Mouse (Mus musculus) gastrocnemius, adult 18-20 months (tissue): ENCODE data around the gene Atp9a. TPM values are rescaled to one million over a fixed set of nuclear protein-coding genes. Genes with fewer than 3 reads are reported as not detected.

Experiments used
- DNase-seq: peaks from one replicate; pipeline ENCODE4 v3.0.0; 2021; ENCODE audit warnings: low spot score
- total RNA-seq, 2 experiments: library from RNA; stranded (reverse); gene quantifications; 2 replicates each; pipeline ENCODE4 v1.2.3; 2021

Gene Atp9a
- total RNA-seq, 2 experiments from 2014 or later, result 30.4 to 32.3 TPM

DNA sequence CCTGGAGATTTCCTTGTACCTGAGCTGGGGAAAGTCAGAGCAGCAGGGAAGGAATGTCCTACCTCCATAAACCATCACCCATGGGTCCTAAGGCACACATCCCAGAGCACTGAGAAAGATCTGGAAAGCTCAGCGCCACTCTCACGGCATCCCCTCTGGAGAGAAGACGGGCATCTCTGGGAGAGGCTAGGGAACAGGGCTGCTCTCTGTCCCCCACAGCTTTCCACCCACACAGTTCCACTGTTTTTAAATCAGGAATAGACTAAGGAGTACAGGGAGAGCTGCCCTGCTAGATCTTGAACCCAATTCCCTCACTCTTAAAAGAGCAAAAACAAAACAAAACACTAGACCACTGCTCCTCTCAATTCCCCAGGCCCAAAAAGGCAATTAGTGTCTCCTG lies 57.5 kb downstream of the Atp9a start:
- no peak for DNase-seq

DNA sequence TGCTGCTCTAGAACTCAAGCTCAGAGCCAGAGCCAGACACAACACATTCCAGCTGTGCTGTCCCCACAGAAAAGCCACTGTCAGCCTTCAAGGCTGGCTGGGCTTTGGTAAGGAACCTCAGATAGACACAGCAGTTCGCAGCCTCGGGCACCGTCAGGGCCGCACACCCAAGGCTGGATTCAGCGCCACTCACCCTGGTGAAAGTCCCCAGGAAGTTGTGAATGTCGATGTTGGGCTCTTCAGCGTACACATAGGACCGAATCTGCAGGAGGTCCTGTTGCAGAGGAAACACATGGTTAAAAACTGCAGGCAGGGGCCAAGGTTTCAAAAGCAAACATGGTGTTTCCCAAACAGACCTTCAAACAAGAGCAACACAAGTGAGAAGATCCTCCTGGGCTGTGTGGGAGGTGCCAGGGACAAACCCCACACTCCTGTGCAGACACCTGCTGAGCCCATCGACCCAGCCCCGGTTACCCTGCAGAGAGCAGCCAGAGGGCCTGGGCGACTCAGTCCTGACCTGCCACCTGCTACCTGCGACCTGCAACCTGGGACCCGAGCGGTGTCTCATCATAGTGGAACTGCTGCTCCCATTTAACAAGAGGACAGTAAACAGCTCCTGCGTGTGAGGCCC lies 58.6 kb downstream of the Atp9a start:
- DNase-seq, result no peak

GRCm38 (mm10) chr2:168682721-168683120 lies 59.5 kb downstream of the Atp9a start:
- DNase-seq, result no peak

- no peak for DNase-seq
These were observed 60.7 kb downstream of the Atp9a start for GRCm38 (mm10) chr2:168681531-168681930.

DNA sequence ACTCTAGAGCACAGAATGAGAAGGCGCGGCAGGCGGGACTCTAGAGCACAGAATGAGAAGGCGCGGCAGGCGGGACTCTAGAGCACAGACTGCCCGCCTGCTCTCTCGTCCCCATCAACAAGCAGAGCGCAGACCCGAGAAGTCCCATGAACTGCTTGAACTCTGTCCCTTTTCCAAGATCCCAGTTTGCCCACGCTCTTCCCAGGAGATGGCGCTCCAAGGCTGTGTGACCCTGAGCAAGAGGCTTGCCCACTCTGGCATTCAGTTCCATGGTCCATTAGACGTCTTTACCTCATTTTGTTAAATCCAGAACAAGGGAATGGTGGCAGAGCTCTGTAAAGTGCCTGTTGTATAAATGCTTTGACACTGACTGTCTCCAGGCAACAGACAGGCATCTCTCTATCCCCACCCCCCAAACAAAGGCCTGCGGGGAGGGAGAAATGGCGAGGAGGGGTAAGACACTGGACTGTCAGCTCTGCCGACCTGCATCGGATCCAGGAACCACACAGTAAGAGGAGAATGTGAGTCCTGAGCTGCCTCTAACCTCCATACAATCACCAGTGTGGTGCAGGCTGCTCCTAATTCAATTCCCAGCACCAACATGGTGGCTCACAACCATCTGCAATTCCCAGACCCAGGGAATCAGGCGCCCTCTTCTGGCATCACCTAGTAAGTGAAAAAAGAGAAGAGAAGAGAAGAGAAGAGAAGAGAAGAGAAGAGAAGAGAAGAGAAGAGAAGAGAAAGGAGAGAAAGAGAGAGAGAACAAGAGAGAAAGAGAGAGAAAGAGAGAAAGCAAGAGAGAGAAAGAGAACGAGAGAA lies 62.6 kb downstream of the Atp9a start:
- DNase-seq, result no peak

DNA sequence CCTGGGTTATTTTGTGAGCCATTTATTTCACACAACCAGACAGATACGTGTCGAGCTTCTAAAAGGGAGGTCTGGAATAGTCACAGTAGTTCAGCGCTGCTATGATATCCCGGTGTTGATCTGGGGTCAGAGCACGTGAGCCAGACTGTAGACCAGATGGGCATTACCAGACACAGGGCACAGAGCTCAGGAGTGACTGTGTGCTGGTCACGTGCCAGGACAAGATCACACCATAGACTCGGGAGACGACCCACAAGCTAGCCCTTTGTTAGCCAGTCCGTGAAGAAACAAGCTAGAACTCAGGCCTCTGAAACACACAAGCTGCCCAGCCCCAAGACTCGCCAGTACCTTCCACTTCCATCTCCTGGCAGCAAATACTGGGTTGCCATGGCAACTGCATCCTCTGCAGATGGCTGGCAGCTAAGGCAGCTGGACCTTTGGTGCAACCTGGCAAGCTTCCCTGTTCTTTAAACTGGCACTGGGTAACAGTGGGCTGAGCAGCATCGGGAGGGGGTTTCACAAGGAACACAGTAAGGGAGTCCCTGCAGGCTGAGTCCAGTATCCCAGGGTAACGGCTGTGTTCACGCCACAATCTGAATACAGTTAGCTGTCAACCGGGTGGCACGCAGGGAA lies 63.4 kb downstream of the Atp9a start:
- DNase-seq, result no peak

DNA sequence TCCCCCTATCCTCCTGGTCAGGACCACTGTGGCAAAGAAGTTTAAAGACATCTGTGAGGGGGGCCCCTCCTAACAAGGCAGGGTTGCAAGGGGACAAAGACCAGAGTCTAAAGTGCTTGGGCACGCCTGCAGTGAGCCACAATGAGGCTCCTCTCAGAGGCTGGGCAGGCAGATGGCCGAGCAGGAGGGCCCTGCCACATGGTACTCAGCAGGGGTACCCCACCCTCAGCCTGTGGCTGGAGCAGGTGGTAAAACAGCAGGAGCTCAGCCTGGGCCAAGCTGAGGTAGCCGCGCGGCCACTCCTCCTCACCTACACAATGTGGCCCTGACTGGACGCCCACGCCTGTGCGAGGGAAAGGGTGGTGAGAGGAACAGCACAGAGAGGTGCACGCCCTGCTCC lies 64.6 kb downstream of the Atp9a start:
- DNase-seq, result no peak

GRCm38 (mm10) chr2:168671724-168672123 lies 70.5 kb downstream of the Atp9a start:
- no peak for DNase-seq

DNA sequence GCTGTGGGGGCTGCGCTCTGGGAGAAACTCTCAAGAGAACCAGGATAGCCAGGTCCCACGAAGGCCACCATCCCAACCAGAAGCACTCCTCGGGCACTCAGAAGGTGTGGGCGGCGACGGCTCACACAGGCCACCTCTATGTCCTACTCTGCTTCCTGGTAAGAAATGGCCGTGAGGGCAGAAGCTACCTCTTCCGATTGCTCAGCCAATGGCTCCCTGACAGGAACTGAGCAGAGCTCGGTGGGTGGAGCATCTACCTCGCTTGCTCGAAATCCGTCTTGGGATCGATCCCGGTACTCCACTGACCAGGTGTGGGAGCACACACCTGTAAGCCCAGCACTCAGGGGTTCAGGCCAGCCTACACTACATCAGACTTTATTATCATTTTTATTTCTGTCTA lies 72.0 kb downstream of the Atp9a start:
- no peak for DNase-seq

DNA sequence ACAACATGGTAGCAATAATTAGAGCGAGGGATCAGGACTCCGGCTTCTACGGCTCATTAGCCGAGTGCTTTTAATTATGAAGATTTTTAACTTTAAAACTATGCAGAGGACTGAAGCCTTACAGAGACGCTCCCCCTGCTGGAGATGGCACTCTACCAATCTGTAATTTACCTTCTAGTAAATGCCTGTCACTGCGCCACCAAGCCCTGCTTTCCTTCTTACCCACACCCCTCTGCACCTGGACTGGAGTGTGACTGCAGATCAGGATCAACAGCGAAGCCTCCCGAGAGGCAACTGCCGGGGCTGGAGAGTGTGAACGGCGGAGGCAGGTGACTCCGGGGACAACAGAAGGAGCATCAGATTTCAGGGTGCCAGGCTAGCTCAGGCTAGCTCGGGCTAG lies 72.4 kb downstream of the Atp9a start:
- DNase-seq, result no peak

- no peak for DNase-seq
These were observed 74.5 kb downstream of the Atp9a start for GRCm38 (mm10) chr2:168667745-168668144.

- no peak for DNase-seq
These were observed 76.5 kb downstream of the Atp9a start for GRCm38 (mm10) chr2:168665680-168666079.

DNA sequence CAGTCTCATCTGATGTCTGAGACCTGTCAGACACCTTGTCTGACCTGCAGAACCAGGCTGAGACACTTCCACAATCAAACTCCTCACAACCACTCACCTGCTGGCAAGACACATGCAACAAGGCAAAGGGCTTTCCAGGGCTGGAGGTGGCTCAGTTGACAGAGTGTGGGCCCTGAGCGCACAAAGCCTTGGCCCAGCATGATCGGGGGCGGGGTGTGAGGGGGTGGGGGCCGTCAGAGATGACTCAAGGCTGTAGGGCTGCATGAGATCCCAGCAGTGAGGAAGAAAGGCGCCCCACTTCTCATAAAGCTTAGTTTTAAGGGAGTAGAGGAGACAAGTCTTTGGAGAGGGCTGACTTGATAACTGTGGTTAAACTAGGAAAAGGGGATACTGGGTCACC lies 78.5 kb downstream of the Atp9a start:
- no peak for DNase-seq

- DNase-seq, result no peak
These were observed 79.0 kb downstream of the Atp9a start for GRCm38 (mm10) chr2:168663216-168663615.

DNA sequence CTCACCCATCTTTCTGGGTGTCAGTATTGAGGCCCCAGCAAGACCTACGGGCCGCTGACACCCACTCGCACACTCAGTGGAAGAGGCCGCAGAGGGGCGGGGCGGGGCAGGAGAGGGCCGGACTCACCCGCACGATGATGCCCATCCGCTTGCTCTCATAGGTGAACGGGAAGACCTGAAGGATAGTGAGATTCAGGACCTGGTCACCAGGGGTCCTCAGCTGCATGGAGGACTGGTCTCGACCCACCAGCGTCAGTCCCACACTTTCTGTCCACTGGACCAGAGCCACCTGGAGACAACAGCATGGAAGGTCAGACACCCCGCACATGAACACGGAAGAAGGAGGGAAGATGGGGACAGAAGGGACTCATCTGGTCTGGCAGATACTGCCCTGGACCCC lies 80.4 kb downstream of the Atp9a start:
- no peak for DNase-seq

DNA sequence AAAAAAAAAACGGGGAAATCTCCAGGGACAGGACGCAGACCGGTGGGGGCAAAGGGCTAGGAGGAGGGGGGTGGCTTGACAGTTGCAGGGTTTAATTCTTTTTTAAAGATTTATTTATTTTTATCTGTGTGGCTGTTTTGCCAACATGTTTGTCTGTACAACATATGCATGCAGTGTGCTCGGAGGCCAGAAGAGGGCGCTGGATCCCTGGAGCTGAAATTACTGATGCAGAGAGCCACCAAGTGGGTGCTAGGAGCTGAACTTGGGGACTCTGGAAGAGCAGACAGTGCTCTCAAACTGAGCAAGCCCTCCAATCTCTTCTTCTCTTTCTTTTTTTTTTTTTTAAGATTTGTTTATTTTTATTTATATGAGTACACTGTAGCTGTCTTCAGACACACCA lies 81.9 kb downstream of the Atp9a start:
- DNase-seq, result no peak

GRCm38 (mm10) chr2:168658551-168658950 lies 83.7 kb downstream of the Atp9a start:
- peak; percentile 12 for DNase-seq

- no peak for DNase-seq
These were observed 85.5 kb downstream of the Atp9a start for GRCm38 (mm10) chr2:168656569-168657308.

GRCm38 (mm10) chr2:168654983-168655669 lies 87.1 kb downstream of the Atp9a start:
- no peak for DNase-seq

- no peak for DNase-seq
These were observed 87.7 kb downstream of the Atp9a start for GRCm38 (mm10) chr2:168654482-168654881.

- DNase-seq, result no peak
These were observed 90.5 kb downstream of the Atp9a start for GRCm38 (mm10) chr2:168651757-168652156.
